Mouse (Mus musculus) kidney, postnatal 36 days (tissue): Measurements from ENCODE around the gene Foxp1.

Source experiments
- DNase-seq, 2 experiments: peaks; one replicate each; pipeline ENCODE4 v3.0.0; 2021 to 2022; ENCODE audit warnings: mixed read lengths in 2 of 2

Gene Foxp1

GRCm38 (mm10) chr6:99322132-99322904, 200.2 kb downstream of the Foxp1 start:
- DNase-seq, result no peak

GRCm38 (mm10) chr6:99320444-99320843, 202.1 kb downstream of the Foxp1 start:
- DNase-seq, result no peak

GRCm38 (mm10) chr6:99319415-99320405, 202.8 kb downstream of the Foxp1 start:
- DNase-seq, result no peak

GRCm38 (mm10) chr6:99314746-99315145, 207.8 kb downstream of the Foxp1 start:
- DNase-seq, result no peak

- no peak for DNase-seq
Observed at GRCm38 (mm10) chr6:99310529-99310928, 212.0 kb downstream of the Foxp1 start.

- no peak for DNase-seq
Observed at GRCm38 (mm10) chr6:99310171-99310500, 212.4 kb downstream of the Foxp1 start.

- DNase-seq, result no peak
Observed at GRCm38 (mm10) chr6:99309466-99310170, 212.9 kb downstream of the Foxp1 start.

GRCm38 (mm10) chr6:99305751-99306150, 216.8 kb downstream of the Foxp1 start:
- DNase-seq, result no peak

- DNase-seq, result no peak
Observed at GRCm38 (mm10) chr6:99305236-99305635, 217.3 kb downstream of the Foxp1 start.

- DNase-seq, result no peak
Observed at GRCm38 (mm10) chr6:99302662-99303435, 219.7 kb downstream of the Foxp1 start.

GRCm38 (mm10) chr6:99301923-99302322, 220.6 kb downstream of the Foxp1 start:
- no peak for DNase-seq

- DNase-seq, result no peak
Observed at GRCm38 (mm10) chr6:99300235-99300634, 222.3 kb downstream of the Foxp1 start.

- DNase-seq, result no peak
Observed at GRCm38 (mm10) chr6:99299196-99299595, 223.3 kb downstream of the Foxp1 start.

GRCm38 (mm10) chr6:99297535-99297934, 225.0 kb downstream of the Foxp1 start:
- DNase-seq, result no peak

- DNase-seq, result no peak
Observed at GRCm38 (mm10) chr6:99295495-99295894, 227.0 kb downstream of the Foxp1 start.

GRCm38 (mm10) chr6:99289220-99289619, 233.3 kb downstream of the Foxp1 start:
- DNase-seq, result no peak

GRCm38 (mm10) chr6:99285026-99285425, 237.5 kb downstream of the Foxp1 start:
- DNase-seq, result no peak

GRCm38 (mm10) chr6:99284019-99284418, 238.5 kb downstream of the Foxp1 start:
- DNase-seq, result no peak

GRCm38 (mm10) chr6:99282866-99283657, 239.5 kb downstream of the Foxp1 start:
- DNase-seq, result no peak

- no peak for DNase-seq
Observed at GRCm38 (mm10) chr6:99281433-99281832, 241.1 kb downstream of the Foxp1 start.

GRCm38 (mm10) chr6:99280619-99281018, 241.9 kb downstream of the Foxp1 start:
- DNase-seq, result peak in 1 of 2 experiments; percentile 25
